Mouse (Mus musculus): ENCODE measurements at regions not wholly inside any gene's neighbourhood (a gene's known extent, or its start where the extent isn't known, plus 50 kb on each side); places are given as distances from the start of the nearest gene placed in this dataset.

DNA sequence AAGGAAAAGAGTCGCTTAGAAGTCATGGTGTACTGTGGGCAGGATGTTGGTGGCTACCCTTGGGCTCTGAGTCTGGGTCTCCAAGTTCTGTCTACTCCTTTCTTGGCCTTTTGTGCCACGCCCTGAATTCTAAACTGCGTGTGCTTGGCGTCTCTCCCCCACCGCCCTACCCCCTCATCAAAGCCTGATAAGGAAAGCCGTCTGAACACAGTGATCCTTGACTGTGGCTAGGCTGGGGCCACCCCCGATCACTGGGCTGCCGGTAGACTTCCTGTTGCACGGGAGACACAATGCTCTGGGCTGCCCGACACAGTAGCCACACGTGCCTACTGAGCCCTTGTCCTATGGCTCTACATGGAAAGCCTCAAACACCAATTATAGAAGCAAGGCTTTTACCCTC is 67.1 kb upstream of the Calm2 start:
- Histone ChIP-seq H3K4me1 (ENCODE audit: control insufficient read depth in 2 of 2, insufficient read depth in 2 of 2, low read length in 2 of 2, poor library complexity in 1 of 2) (peaks cover 6 to 27% of the 10 kb centered on the region in 2 experiments; a peak in 3 of 4 replicates), H3K27ac (ENCODE audit: insufficient read depth, low read depth, low read length, poor library complexity, severe bottlenecking) (no peak overlapping the region)
- DNase-seq (ENCODE audit: low read depth, low spot score) = no peak

GRCm38 (mm10) chr17:87514366-87515126 is 67.8 kb upstream of the Calm2 start:
- in situ Hi-C loops (cut with MboI; ENCODE audit: low sequenced_read_pairs in 2 of 2, unreplicated experiment in 2 of 2) = no loop called here
- no peak overlapping the region; the same call in 1 of the 2 replicates for H3K9ac ChIP-seq (ENCODE audit: insufficient read depth, low read depth, low read length, poor library complexity, severe bottlenecking)
- H3K27ac ChIP-seq (ENCODE audit: insufficient read depth, low read depth, low read length, poor library complexity, severe bottlenecking) = no peak overlapping the region
- DNase-seq (ENCODE audit: low read depth, low spot score) = no peak
- H3K4me3 ChIP-seq (ENCODE audit: insufficient read depth in 1 of 2, low read depth in 1 of 2, low read length in 2 of 2, poor library complexity in 1 of 2, severe bottlenecking in 1 of 2) = no peak overlapping the region
- no peaks in the 10 kb centered on the region for H3K9me3 ChIP-seq (ENCODE audit: control insufficient read depth, insufficient read depth, low read depth, low read length)
- H3K4me1 ChIP-seq (ENCODE audit: control insufficient read depth in 2 of 2, insufficient read depth in 2 of 2, low read length in 2 of 2, poor library complexity in 1 of 2) = peaks cover 6 to 27% of the 10 kb centered on the region in 2 experiments; a peak in 3 of 4 replicates
- TF ChIP-seq CHD2 (IDR thresholded peaks at IDR 0.05; ENCODE audit: low read depth, low read length) (no peak), ZC3H11A (IDR thresholded peaks at IDR 0.05; ENCODE audit: borderline replicate concordance, low read depth, low read length) (no peak), MAFK (IDR thresholded peaks at IDR 0.05; ENCODE audit: insufficient read depth, low read depth, low read length) (no peak)
- H3K36me3 ChIP-seq (ENCODE audit: control insufficient read depth, insufficient read depth, low read length, poor library complexity, severe bottlenecking) = no peaks in the 10 kb centered on the region

More for the DNA sequence above, 67.1 kb upstream of the Calm2 start:
- Histone ChIP-seq H3K36me3 (ENCODE audit: control insufficient read depth, insufficient read depth, low read length, poor library complexity, severe bottlenecking) (no peaks in the 10 kb centered on the region), H3K9ac (ENCODE audit: insufficient read depth, low read depth, low read length, poor library complexity, severe bottlenecking) (no peak overlapping the region), H3K9me3 (ENCODE audit: control insufficient read depth, insufficient read depth, low read depth, low read length) (no peaks in the 10 kb centered on the region), H3K4me3 (ENCODE audit: insufficient read depth in 1 of 2, low read depth in 1 of 2, low read length in 2 of 2, poor library complexity in 1 of 2, severe bottlenecking in 1 of 2) (no peak overlapping the region)
- TF ChIP-seq MAFK (IDR thresholded peaks at IDR 0.05; ENCODE audit: insufficient read depth, low read depth, low read length) = no peak
- no peak for TF ChIP-seq ZNF384 (IDR thresholded peaks at IDR 0.05; ENCODE audit: low read depth, low read length)
- TF ChIP-seq HCFC1 (IDR thresholded peaks at IDR 0.05; ENCODE audit: borderline replicate concordance, insufficient read depth, low read length) = no peak
- TF ChIP-seq CHD2 (IDR thresholded peaks at IDR 0.05; ENCODE audit: low read depth, low read length) = no peak
- no peak for TF ChIP-seq ZC3H11A (IDR thresholded peaks at IDR 0.05; ENCODE audit: borderline replicate concordance, low read depth, low read length)
- in situ Hi-C loops (cut with MboI; ENCODE audit: low sequenced_read_pairs in 2 of 2, unreplicated experiment in 2 of 2) = no loop called here

- H3K9ac ChIP-seq (ENCODE audit: insufficient read depth, low read depth, low read length, poor library complexity, severe bottlenecking) = no peak overlapping the region
- peaks cover 6 to 30% of the 10 kb centered on the region in 2 experiments; a peak in 3 of 4 replicates for H3K4me1 ChIP-seq (ENCODE audit: control insufficient read depth in 2 of 2, insufficient read depth in 2 of 2, low read length in 2 of 2, poor library complexity in 1 of 2)
- H3K9me3 ChIP-seq (ENCODE audit: control insufficient read depth, insufficient read depth, low read depth, low read length) = no peaks in the 10 kb centered on the region
- TF ChIP-seq CHD2 (IDR thresholded peaks at IDR 0.05; ENCODE audit: low read depth, low read length) (no peak), HCFC1 (IDR thresholded peaks at IDR 0.05; ENCODE audit: borderline replicate concordance, insufficient read depth, low read length) (no peak), ZNF384 (IDR thresholded peaks at IDR 0.05; ENCODE audit: low read depth, low read length) (no peak), ZC3H11A (IDR thresholded peaks at IDR 0.05; ENCODE audit: borderline replicate concordance, low read depth, low read length) (no peak), MAFK (IDR thresholded peaks at IDR 0.05; ENCODE audit: insufficient read depth, low read depth, low read length) (no peak)
- H3K4me3 ChIP-seq (ENCODE audit: insufficient read depth in 1 of 2, low read depth in 1 of 2, low read length in 2 of 2, poor library complexity in 1 of 2, severe bottlenecking in 1 of 2) = no peak overlapping the region
- in situ Hi-C loops (cut with MboI; ENCODE audit: low sequenced_read_pairs in 2 of 2, unreplicated experiment in 2 of 2) = no loop called here
- no peaks in the 10 kb centered on the region for H3K36me3 ChIP-seq (ENCODE audit: control insufficient read depth, insufficient read depth, low read length, poor library complexity, severe bottlenecking)
- H3K27ac ChIP-seq (ENCODE audit: insufficient read depth, low read depth, low read length, poor library complexity, severe bottlenecking) = no peak overlapping the region
- no peak for DNase-seq (ENCODE audit: low read depth, low spot score)
These were observed 70.5 kb upstream of the Calm2 start for GRCm38 (mm10) chr17:87517258-87517657.

DNA sequence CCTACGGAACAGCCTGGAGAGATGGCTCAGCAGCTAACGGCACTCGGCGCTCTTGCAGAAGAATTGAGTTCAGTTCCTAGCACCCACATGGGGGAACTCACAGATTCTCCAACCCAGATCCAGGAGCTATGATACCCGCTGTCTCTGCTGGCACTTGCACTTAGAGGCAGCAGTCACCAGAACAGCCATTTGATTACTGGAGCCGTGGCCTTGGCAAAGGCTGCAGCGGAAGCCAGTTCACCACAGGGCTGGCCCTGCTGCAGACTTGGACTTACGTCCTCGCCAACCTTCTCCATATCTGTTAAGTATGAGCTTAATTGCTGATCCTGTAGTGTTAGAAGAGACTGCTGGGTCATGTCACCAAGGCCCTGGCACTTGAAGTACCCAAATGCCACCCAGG is 72.7 kb upstream of the Calm2 start:
- Histone ChIP-seq H3K27ac (ENCODE audit: insufficient read depth, low read depth, low read length, poor library complexity, severe bottlenecking) (no peak overlapping the region), H3K36me3 (ENCODE audit: control insufficient read depth, insufficient read depth, low read length, poor library complexity, severe bottlenecking) (no peaks in the 10 kb centered on the region), H3K9me3 (ENCODE audit: control insufficient read depth, insufficient read depth, low read depth, low read length) (no peaks in the 10 kb centered on the region), H3K9ac (ENCODE audit: insufficient read depth, low read depth, low read length, poor library complexity, severe bottlenecking) (no peak overlapping the region), H3K4me3 (ENCODE audit: insufficient read depth in 1 of 2, low read depth in 1 of 2, low read length in 2 of 2, poor library complexity in 1 of 2, severe bottlenecking in 1 of 2) (no peak overlapping the region), H3K4me1 (ENCODE audit: control insufficient read depth in 2 of 2, insufficient read depth in 2 of 2, low read length in 2 of 2, poor library complexity in 1 of 2) (peaks cover 5 to 29% of the 10 kb centered on the region in 2 experiments; a peak in 3 of 4 replicates)
- TF ChIP-seq MAFK (IDR thresholded peaks at IDR 0.05; ENCODE audit: insufficient read depth, low read depth, low read length) (no peak), CHD2 (IDR thresholded peaks at IDR 0.05; ENCODE audit: low read depth, low read length) (no peak), ZNF384 (IDR thresholded peaks at IDR 0.05; ENCODE audit: low read depth, low read length) (no peak), HCFC1 (IDR thresholded peaks at IDR 0.05; ENCODE audit: borderline replicate concordance, insufficient read depth, low read length) (no peak)
- in situ Hi-C loops (cut with MboI; ENCODE audit: low sequenced_read_pairs in 2 of 2, unreplicated experiment in 2 of 2) = no loop called here
- DNase-seq (ENCODE audit: low read depth, low spot score) = no peak

Data from ES-E14 (cell line).